Mouse (Mus musculus) limb, embryonic 15.5 days (tissue): ENCODE data around the gene Skiv2l. TPM values are rescaled to one million over a fixed set of nuclear protein-coding genes. Genes with fewer than 3 reads are reported as not detected.

Source experiments
- ATAC-seq: fragments of 200-750 bp; cut with Nextera tagmentation; 2 replicates; pipeline ENCODE4 v1.8.0; 2017; ENCODE audit warnings: low read depth, moderate TSS enrichment; ENCODE audit not compliant: insufficient number of reproducible peaks, low FRiP score, low TSS enrichment
- H3K27ac ChIP-seq: fragments of 300-500 bp; sonication (generic); 2 replicates; pipeline ENCODE4 v1.5.1; 2015; ENCODE audit warnings: moderate library complexity, mild to moderate bottlenecking, inconsistent platforms
- H3K27me3 ChIP-seq: fragments of 300-500 bp; sonication (generic); 2 replicates; pipeline ENCODE4 v1.6.1; 2015; ENCODE audit warnings: inconsistent platforms
- H3K36me3 ChIP-seq: fragments of 300-500 bp; sonication (generic); 2 replicates; pipeline ENCODE4 v1.6.1; 2015; ENCODE audit warnings: inconsistent platforms
- H3K4me1 ChIP-seq: fragments of 300-500 bp; sonication (generic); 2 replicates; pipeline ENCODE4 v1.6.1; 2015; ENCODE audit warnings: inconsistent platforms
- H3K4me2 ChIP-seq: fragments of 300-500 bp; sonication (generic); 2 replicates; pipeline ENCODE4 v1.6.1; 2015; ENCODE audit warnings: mild to moderate bottlenecking, inconsistent platforms
- H3K4me3 ChIP-seq: fragments of 300-500 bp; sonication (generic); 2 replicates; pipeline ENCODE4 v1.5.1; 2015; ENCODE audit warnings: mild to moderate bottlenecking, inconsistent platforms
- H3K9ac ChIP-seq: fragments of 300-500 bp; sonication (generic); 2 replicates; pipeline ENCODE4 v1.6.1; 2015; ENCODE audit warnings: inconsistent platforms
- H3K9me3 ChIP-seq: fragments of 300-500 bp; sonication (generic); 2 replicates; pipeline ENCODE4 v1.6.1; 2016; ENCODE audit warnings: inconsistent platforms
- WGBS: fragments of 180-500 bp; shearing (Covaris S2); methylation state at CpG from one replicate; pipeline ENCODE4 v1.1.7; 2015; 5-methylcytosine and 5-hydroxymethylcytosine counted together
- polyA plus RNA-seq: library from polyadenylated mRNA; unstranded; fragments of >200 nt; fragmentation: Nextera tagmentation; extraction: Ambion mirVana; gene quantifications from 2 replicates; pipeline ENCODE4 v1.2.1, GENCODE M21; 2015

Skiv2l gene
- 47.2 and 47.4 TPM in 2 replicates for polyA plus RNA-seq

DNA sequence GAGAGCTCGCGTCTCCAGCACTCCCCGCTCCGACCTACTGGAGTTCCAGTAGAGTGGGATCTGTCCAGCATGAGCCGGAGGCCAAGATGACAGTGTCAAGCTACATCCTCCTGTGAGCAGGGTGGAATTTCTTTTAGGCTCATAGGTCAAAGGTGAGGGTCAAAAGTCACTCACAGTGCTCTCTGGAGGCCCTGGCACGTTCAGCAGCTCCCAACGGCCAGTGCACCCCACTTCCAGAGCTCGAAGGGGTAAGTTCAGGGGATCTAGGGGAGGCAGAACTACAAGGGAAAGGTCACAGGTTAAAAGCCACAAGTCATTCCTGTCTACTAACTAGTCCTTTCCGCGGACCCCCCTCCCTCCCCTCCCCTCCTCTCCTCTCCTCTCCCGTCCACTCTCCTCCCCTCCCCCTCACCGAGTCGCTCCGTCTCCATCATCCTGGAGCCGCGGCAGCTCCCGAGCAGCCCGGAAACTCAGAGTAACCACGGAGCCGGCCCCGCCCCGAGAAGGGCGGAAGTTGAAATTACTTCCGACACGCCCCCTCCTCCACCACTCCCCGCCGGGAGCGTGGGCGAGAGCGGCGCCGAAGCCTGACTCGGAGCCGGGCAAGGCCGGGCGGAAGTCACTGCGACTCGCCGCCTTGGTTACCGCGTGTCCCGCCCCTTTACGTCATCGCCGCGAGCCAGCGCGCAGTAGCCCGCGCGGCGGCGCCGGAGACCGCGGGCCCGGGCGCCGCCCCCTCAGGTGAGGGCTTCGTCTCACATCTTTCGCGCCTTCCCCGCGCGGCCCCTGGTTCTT is at the start of gene Skiv2l, which contains the start of gene Nelfe:
Gene Skiv2l (minus strand): TSS at position 489 of the 795 bp plus-strand sequence.
Gene Nelfe (plus strand): TSS at position 670 of the 795 bp plus-strand sequence.
- H3K9ac ChIP-seq, result peak within 1 kb of the TSS; percentile 95
- H3K4me2 ChIP-seq, result peak within 1 kb of the TSS; percentile 93
- no peaks in the 10 kb centered on the region for H3K9me3 ChIP-seq
- under 1% methylated on average over 58 of the region's 65 CpGs for WGBS
- H3K4me3 ChIP-seq, result peak within 1 kb of the TSS; percentile 99
- H3K27me3 ChIP-seq, result no peaks in the 10 kb centered on the region
- ATAC-seq, result peak; percentile 94
- H3K36me3 ChIP-seq, result peaks cover 61% of the 10 kb centered on the region
- H3K27ac ChIP-seq, result peak within 1 kb of the TSS; percentile 63; the same call in 1 of the 2 replicates
- H3K4me1 ChIP-seq, result peaks cover 21% of the 10 kb centered on the region

DNA sequence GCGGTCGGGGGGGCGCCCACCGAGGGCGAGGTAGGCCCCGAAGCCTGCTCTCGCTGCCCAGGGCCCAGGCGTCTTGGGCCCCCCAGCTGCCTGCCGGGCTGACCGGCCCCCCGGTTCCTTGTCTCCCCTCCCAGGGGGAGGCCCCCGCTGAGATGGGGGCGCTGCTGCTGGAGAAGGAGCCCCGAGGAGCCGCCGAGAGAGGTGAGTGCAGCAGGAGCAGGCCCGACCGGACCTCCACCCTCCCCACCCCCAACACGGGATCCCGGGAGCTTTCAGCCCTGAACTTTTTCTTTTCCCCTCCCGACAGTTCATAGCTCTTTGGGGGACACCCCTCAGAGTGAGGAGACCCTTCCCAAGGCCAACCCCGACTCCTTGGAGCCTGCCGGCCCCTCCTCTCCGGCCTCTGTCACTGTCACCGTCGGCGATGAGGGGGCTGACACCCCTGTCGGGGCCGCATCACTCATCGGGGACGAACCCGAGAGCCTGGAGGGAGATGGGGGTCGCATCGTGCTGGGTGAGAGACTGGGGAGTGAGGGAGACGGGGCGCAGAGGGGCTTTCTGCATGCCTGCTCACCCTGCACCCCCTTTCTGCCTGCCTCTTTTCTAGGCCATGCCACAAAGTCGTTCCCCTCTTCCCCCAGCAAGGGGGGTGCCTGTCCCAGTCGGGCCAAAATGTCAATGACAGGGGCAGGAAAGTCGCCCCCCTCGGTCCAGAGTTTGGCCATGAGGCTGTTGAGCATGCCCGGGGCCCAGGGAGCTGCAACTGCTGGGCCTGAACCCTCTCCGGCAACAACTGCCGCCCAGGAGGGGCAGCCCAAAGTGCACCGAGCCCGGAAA is 49.3 kb upstream of the Skiv2l start:
- peaks cover 37% of the 10 kb centered on the region for H3K4me1 ChIP-seq
- peak overlapping the region; percentile 94 for H3K9ac ChIP-seq
- H3K4me3 ChIP-seq, result peak overlapping the region; percentile 84
- H3K27ac ChIP-seq, result peak overlapping the region; percentile 98
- H3K4me2 ChIP-seq, result peak overlapping the region; percentile 61
- H3K36me3 ChIP-seq, result peaks cover 36% of the 10 kb centered on the region
- under 1% methylated on average over 42 of the region's 45 CpGs for WGBS
- no peaks in the 10 kb centered on the region for H3K27me3 ChIP-seq
- no peaks in the 10 kb centered on the region for H3K9me3 ChIP-seq
- no peak for ATAC-seq

- no peak for ATAC-seq
- Histone ChIP-seq H3K36me3 (peaks cover 30% of the 10 kb centered on the region), H3K4me3 (peak overlapping the region; percentile 84), H3K4me1 (peaks cover 41% of the 10 kb centered on the region), H3K27ac (peak overlapping the region; percentile 98), H3K9ac (peak overlapping the region; percentile 94), H3K27me3 (no peaks in the 10 kb centered on the region), H3K4me2 (peak overlapping the region; percentile 61), H3K9me3 (no peaks in the 10 kb centered on the region)
- 0% methylated on average over 18 of the region's 47 CpGs for WGBS
Observed at GRCm38 (mm10) chr17:34898706-34899052, 48.7 kb upstream of the Skiv2l start.

DNA sequence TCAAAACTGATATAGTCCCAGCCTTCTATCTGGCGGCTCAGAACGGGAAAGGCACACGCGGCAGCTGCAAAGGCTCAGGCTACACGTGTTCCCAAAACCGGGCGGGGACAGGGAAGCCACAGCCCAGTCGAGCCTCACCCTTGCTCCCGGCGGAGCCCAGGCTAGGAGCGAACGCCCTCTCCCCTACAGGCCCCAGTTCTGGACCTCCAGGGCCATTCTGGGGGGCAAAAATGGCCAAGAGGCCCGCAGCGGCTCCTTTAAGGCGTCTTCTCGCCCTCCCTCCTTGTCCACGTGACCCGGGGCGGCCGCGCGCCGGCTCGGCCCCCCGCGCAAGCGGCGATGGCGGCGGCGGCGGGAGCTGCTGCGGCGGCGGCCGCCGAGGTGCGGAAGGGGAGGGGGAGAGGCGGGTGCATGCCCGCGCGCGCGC is 48.2 kb upstream of the Skiv2l start, which contains the start of the genes C2 and Ehmt2:
Gene C2 (minus strand): TSS at position 106 of the 427 bp plus-strand sequence.
Gene Ehmt2 (plus strand): TSS at position 310 of the 427 bp plus-strand sequence.
- Histone ChIP-seq H3K4me2 (peak within 1 kb of the TSS; percentile 61), H3K9me3 (no peaks in the 10 kb centered on the region), H3K27me3 (no peaks in the 10 kb centered on the region), H3K9ac (peak within 1 kb of the TSS; percentile 94), H3K27ac (peak within 1 kb of the TSS; percentile 98), H3K4me1 (peaks cover 43% of the 10 kb centered on the region), H3K36me3 (peaks cover 25% of the 10 kb centered on the region), H3K4me3 (peak within 1 kb of the TSS; percentile 84)
- ATAC-seq, result peak; percentile 22; the same call in 1 of the 2 replicates
- under 1% methylated on average over 38 of the region's 44 CpGs for WGBS

DNA sequence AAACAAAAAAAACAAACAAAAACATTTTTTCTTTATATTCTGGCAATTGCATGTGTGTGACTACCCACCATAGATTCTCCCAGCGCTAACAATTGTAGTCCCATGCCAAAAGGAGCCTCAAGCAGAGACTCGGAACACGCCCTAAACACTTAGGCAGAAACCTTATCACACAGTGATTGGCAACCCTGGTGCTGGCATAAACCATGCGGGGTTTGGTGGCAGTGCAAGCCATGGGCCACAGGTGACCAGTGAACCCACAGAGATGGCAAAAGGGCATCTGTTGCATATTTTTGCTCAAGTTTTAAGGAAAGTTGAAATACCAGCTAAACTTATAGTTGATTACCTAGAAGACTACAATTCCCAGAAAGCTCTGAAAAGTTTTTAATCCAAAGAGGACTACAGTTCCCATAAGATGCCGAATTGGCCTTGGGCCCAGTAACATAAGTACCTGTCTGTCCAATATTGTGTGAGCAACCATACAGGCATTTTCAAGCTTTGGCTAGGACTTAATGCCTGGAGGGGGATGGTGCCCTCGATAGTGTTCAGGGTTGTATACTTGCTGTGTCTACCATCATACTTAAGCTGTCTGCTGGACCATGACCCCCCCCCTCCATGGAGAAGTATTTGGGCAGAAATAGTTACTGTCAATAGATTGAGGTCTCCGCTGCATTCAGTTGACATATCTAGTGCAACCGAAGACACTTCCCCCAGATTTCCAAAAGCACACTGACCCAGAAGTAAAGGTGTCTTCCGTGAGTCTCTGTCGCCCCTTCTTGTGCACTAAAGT is 47.6 kb upstream of the Skiv2l start:
- ATAC-seq, result no peak
- Histone ChIP-seq H3K36me3 (peaks cover 19% of the 10 kb centered on the region), H3K27me3 (no peaks in the 10 kb centered on the region), H3K4me3 (peak overlapping the region; percentile 84), H3K27ac (peak overlapping the region; percentile 98), H3K9ac (peak overlapping the region; percentile 94), H3K4me1 (peaks cover 43% of the 10 kb centered on the region), H3K9me3 (no peaks in the 10 kb centered on the region), H3K4me2 (peak overlapping the region; percentile 61)
- WGBS, result 16% methylated on average over 10 of the region's 10 CpGs

- Histone ChIP-seq H3K36me3 (peaks cover 11% of the 10 kb centered on the region; the same call in 1 of the 2 replicates), H3K4me2 (0 out of 2 replicates have a peak overlapping the region, but pooled peaks have one; percentile 3), H3K27me3 (no peaks in the 10 kb centered on the region), H3K9ac (no peak overlapping the region), H3K4me1 (peaks cover 43% of the 10 kb centered on the region), H3K27ac (no peak overlapping the region), H3K9me3 (no peaks in the 10 kb centered on the region), H3K4me3 (no peak overlapping the region)
- 87% methylated on average over 17 of the region's 17 CpGs for WGBS
- ATAC-seq, result no peak
Observed at GRCm38 (mm10) chr17:34896366-34896765, 46.4 kb upstream of the Skiv2l start.

DNA sequence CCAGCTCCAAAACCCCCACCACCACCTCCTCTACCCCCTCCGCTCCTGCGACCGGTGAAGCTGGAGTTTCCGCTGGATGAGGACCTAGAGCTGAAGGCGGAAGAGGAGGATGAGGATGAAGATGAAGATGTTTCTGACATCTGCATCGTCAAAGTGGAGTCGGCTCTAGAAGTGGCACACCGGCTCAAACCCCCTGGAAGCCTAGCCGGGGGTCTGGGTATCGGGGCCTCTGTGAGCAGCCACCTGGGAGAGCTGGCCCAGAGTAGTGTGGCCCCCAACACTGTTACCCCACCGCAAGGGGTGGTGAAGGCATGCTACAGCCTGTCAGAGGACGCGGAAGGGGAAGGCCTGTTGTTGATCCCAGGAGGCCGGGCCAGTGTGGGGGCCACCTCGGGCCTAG is 45.7 kb upstream of the Skiv2l start:
- Histone ChIP-seq H3K4me1 (peaks cover 43% of the 10 kb centered on the region), H3K4me2 (peak overlapping the region; percentile 84), H3K27me3 (no peaks in the 10 kb centered on the region), H3K27ac (peak overlapping the region; percentile 93), H3K36me3 (peaks cover 8% of the 10 kb centered on the region; the same call in 1 of the 2 replicates), H3K4me3 (peak overlapping the region; percentile 74), H3K9ac (no peak overlapping the region), H3K9me3 (no peaks in the 10 kb centered on the region)
- WGBS, result 89% methylated on average over 15 of the region's 15 CpGs
- no peak for ATAC-seq

- peaks cover 37% of the 10 kb centered on the region for H3K4me1 ChIP-seq
- 0 out of 2 replicates have a peak, but pooled peaks have one; percentile 3 for ATAC-seq
- 7% methylated on average over 50 of the region's 51 CpGs for WGBS
Observed at GRCm38 (mm10) chr17:34894801-34895530, 45.0 kb upstream of the Skiv2l start.

GRCm38 (mm10) chr17:34894074-34894597 is 44.1 kb upstream of the Skiv2l start:
- ATAC-seq, result peak; percentile 91
- Histone ChIP-seq H3K27me3 (no peaks in the 10 kb centered on the region), H3K36me3 (peaks cover 8% of the 10 kb centered on the region; the same call in 1 of the 2 replicates), H3K9ac (peak overlapping the region; percentile 69), H3K4me3 (peak overlapping the region; percentile 74), H3K4me2 (peak overlapping the region; percentile 84), H3K4me1 (peaks cover 33% of the 10 kb centered on the region), H3K9me3 (no peaks in the 10 kb centered on the region), H3K27ac (peak overlapping the region; percentile 93)
- under 1% methylated on average over 40 of the region's 51 CpGs for WGBS

More at GRCm38 (mm10) chr17:34894801-34895530, 45.0 kb upstream of the Skiv2l start:
- H3K27ac ChIP-seq, result peak overlapping the region; percentile 93
- no peaks in the 10 kb centered on the region for H3K27me3 ChIP-seq
- H3K9me3 ChIP-seq, result no peaks in the 10 kb centered on the region
- peak overlapping the region; percentile 84 for H3K4me2 ChIP-seq
- peak overlapping the region; percentile 69 for H3K9ac ChIP-seq
- H3K4me3 ChIP-seq, result peak overlapping the region; percentile 74
- peaks cover 8% of the 10 kb centered on the region; the same call in 1 of the 2 replicates for H3K36me3 ChIP-seq

DNA sequence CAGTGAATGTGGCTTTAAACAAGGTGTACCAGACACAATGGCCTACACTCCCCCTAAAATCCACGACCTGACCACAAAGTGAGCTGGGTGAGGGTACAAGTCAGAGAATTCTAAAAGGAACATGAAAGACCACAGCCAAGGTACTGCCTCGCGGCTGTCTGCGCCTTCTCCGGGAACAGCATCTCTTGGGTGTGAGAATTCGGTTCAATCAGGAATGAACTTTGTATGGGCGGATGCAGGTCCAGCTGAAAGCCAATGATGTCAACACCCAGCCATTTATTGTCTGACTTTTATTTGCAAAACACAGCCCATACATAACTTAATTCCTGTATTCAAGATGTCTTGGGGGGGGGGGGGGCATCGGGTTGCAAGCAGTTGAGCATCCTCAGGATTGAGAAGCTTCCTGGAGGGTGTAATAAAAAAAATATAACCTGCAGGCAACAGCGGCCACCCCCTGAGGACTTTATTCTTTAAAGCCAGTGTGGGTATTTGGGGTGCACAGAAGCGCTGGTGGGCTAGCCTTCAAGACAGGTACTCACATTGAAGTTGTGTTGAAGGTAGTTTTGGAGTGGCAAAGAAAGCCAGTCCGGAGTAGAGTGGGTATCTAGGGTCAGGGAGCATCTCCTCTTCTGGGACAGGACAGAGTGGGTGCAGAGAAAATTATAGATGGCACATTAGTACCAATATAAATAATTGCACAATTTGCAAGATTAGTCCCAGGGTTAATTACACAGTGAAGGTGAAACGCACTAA is 43.2 kb upstream of the Skiv2l start:
- Histone ChIP-seq H3K9ac (no peak overlapping the region), H3K9me3 (no peaks in the 10 kb centered on the region), H3K27ac (peak overlapping the region; percentile 93), H3K36me3 (peaks cover 8% of the 10 kb centered on the region; the same call in 1 of the 2 replicates), H3K4me3 (peak overlapping the region; percentile 74), H3K4me2 (peak overlapping the region; percentile 84), H3K4me1 (peaks cover 33% of the 10 kb centered on the region), H3K27me3 (no peaks in the 10 kb centered on the region)
- 68% methylated on average over 12 of the region's 12 CpGs for WGBS
- ATAC-seq, result no peak
